Mouse (Mus musculus): Measurements from ENCODE around the gene Tsc22d1.

Gene Tsc22d1

DNA sequence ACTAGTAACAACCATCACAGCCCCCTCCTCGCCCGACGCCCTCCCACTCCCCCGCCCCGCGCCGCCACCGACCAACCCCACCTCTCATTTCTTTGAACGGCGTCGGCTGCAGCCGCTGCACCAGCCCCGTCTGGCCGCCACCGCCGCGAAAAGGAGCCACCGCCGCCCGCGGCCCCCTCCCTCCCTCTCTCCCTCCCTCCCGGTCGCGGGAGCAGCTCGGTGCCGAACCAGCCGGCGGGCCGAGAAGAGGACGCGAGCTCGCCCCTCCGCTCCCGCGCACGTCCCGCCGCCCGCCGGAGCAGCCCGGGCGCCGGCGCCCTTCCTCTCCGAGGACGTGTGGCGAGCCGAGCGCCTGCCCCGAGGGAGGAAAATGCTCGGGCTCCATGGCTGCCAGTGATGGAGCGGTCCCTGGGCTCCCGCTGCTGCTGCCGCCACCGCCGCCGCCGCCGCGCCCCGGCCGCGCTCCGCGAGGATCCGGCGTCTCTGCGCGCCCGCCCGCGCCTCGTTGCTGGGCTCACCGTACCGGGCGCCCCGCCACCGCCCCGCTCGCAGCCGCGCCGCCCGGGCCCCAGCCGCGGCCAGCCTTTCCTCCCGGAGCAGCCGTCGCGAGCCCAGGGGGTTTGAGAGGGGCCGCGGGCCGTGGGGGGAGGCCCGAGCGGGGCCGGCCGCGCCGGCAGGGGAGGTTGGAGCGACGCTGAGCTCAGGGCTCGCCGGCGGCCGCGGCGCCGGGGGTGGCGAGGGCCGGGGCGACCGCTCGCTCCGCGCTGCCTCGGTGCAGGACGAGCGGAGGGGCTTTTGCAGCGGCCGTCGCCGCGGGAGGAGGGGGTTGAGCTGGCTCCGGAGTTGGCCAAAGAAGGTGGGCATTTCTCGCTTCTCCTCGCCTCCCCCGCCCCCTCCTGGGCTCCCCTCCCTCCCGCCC is at the start of gene Tsc22d1:
TSS of gene Tsc22d1 (plus strand) at position 100 of the 919 bp plus-strand sequence.
- no peak for DNase-seq (ENCODE audit: low spot score)

DNA sequence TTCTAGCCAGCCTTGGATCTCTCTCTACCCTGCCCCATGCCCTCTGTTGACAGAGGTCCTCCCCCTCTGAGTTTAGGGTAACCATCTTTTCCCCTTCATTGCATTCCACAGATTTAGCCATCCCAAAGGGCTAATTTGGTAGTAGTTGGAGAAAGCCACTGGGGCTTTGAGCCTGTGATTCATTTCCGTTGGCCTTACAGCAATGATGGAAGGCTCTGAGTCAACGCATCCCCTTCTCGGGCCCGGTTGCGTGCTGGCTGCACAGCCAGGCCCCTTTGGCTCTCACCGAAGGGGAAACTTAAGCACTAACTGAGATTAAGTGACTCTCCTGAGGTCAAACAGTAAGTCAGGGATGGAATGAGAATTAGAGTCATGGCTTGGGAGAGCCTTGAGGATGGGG is 41.1 kb upstream of the Tsc22d1 start:
- DNase-seq (ENCODE audit: low spot score), result no peak

DNA sequence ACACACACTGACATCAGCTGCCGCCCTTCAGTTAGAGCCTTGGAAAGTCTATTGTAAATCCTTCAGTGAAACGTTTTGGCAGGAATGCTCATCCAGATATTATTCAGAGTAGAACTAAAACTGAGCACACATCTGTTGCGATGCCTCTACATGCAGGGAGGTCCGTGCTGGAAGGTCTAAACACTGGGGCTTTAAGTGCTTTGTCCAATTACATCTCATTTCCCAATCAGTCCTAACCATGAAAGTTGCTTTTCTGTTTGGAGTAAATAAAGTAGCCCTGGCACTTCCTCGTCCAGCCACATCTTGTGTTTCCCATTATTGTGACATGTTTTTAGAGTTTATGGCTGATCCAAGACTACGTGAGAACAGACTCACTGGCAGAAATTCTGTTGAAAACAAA is 40.2 kb upstream of the Tsc22d1 start:
- DNase-seq (ENCODE audit: low spot score), result no peak

DNA sequence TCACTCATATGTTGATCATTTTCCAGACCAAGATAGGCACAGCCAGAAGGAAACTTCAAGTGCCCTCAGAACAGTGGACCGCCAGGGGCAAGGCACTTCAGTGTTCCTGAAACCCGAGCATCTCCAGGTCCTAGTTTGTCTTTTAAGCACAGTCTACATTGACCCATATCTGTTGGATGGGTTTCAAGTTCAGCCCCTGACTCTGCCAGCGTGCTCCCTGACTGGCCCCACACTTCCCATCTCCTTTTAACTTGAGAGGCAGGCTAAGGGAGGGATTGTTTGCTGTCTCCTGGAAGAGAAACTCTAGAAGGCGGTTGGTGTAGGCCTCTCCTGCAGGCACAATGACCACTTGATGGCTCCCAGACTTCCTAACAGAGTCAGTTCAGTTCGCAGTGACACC is 38.2 kb upstream of the Tsc22d1 start:
- no peak for DNase-seq (ENCODE audit: low spot score)

DNA sequence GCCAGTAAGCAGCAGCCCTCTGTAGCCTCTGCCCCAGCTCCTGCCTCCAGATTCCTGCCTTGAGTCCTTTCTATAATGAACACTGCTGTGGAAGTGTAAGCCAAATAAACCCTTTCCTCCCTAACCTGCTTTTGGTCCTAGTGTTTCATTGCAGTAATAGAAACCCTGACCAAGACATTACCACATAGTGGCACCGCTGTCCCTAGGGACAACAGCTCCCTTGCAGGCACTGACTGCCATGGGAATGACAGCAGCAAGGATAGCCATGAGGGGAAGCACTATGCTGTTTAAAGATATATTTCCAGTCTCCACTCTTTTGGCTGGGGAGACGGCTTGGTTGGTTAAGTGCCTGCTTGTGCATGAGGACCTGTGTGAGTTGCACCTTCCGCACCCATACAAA is 35.4 kb upstream of the Tsc22d1 start:
- no peak for DNase-seq (ENCODE audit: low spot score)

DNA sequence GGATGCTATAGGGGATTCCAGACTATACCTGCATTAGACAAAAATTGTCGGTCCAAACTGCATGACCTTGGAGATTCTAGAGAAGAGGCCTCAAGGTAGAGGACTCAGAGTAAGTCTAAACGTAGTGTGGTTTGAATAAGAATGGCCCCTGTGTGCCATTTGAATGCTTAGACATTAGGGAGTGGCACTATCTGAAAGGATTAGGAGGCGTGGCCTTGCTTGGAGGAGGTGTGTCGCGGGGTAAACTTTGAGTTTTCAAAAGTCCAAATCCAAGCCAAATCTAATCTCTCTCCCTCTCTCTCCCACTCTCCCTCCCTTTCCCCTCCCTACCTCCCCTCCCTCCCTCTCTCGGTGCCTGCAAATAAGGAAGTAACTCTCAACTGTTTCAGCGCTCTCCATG is 26.7 kb upstream of the Tsc22d1 start:
- no peak for DNase-seq (ENCODE audit: low spot score)

DNA sequence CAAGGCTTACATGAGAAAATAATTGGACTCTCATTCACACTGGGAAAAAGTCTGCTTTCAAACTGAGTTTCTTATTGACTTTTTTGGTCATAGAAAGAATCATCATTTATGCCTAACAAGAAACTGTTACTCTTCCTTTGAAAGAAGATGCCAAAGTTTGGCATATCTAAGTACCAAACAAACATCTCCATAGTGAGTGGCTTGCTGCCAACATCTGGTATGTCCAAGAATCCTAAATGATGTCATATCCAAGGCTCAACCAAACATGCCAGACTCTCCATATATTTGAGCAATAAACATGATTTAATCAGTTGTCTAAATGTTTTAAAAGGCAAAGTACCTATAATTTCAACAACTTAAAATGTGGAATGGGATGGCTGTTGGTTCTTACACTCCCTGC is 16.5 kb upstream of the Tsc22d1 start:
- no peak for DNase-seq (ENCODE audit: low spot score)

DNA sequence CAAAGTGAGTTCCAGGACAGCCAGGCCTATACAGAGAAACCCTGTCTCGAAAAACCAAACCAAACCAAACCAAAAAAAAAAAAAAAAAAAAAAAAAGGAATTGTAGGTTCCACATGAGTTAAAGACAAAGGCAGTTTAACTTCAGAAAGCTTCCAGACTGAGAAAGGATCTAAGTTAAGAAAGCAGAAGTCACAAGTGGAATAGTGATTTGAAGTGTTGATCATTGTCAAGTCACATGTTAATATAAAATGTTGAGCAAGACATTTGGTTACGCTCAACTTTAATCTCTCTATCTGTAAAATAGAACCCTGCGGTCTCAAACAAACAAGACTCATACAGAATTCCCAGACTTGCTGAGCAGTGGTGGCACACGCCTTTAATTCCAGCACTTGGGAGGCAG is 12.2 kb upstream of the Tsc22d1 start:
- DNase-seq (ENCODE audit: low spot score), result no peak

DNA sequence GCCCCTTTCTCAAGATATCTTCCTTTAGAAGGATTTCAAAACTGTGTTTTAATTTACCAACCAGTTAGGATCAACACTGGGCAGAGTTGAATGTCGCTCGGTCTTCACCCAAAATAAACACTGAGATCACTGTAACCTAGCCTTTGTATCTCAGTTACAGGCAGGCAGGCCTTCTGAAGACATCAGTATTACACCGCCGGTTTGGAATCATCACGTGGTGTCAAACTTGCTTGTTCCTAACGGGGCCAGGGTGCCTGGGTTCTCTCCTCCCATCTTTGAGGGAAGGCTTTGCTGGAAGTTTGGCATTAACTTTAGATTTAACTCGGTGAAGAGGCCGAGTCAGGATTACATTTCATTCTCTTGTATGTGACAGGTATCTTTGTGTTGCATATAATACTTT is 5.7 kb upstream of the Tsc22d1 start:
- no peak for DNase-seq (ENCODE audit: low spot score)

DNA sequence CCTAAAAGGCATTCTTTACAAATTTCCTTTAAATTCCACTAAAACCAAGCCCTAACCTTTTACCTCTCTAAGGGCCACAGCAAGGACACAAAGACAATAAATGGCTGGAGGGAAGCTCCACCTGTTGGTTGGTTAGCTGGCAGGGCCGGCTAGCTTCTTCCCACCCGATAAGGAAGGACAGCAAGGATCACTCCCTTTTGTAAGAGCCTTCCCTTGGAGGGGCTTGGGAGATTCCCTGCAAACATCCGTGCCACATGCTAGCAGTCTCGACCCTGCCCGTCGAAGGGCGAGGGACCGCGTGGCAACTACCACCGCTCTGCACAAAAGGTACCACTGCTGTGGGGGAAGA is 1.0 kb upstream of the Tsc22d1 start:
- no peak for DNase-seq (ENCODE audit: low spot score)

DNA sequence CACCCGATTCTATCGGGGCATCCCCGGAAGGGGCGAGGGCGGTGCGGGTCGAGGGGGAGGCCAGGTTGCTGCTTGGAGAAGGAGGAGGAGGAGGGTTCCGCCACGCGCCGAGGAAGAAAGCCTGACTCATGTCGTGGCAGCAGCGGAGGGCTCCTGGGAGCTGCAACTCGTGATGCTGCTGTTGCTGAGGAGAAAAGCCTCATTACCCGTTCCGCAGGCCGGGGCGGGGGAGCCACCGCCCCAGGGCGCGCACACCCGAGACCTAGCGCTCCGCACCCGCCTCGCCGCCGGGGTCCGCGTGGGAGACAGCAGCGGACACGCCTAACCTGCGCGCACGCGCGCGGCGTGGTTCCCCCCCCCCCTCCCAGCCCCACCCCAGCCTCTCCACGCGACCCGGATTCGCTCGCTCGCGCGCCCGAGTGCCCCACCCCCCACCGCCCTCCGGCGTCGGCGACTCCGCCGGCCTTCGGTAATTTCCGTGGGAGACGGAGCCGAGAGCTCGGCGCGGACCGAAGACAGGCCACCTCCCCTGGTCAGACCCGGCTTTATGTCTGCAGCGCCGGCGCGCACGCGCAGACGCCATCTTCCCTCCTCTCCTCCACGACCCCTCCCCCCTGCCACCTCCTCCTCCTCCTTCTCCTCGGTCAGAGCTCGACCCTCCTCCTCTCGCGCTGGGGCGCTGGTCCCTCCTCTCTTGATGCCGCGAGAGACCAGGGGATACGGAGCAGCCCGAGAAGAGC is 469 bp upstream of the Tsc22d1 start:
- DNase-seq (ENCODE audit: low spot score), result peak; percentile 89

DNA sequence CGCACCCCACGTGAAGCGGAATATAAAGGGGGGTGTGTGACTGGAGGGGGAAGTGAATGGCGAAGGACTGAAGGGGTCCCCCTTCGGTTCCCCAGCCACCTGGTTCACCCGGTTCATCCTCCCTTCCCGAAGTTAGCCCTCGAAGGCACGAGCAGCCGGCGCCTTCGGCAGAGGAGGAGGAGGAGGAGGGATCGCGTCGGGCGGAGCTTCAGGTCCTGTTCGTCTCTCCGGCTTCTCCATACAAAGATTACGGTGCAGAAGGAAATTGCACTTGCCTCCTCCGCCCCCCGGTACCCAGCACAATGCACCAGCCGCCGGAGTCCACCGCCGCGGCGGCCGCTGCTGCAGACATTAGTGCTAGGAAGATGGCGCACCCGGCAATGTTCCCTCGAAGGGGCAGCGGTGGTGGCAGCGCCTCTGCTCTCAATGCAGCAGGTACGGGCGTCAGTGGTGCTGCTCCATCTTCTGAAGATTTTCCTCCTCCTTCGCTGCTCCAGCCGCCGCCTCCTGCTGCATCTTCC is 1.1 kb downstream of the Tsc22d1 start:
- DNase-seq (ENCODE audit: low spot score), result no peak

DNA sequence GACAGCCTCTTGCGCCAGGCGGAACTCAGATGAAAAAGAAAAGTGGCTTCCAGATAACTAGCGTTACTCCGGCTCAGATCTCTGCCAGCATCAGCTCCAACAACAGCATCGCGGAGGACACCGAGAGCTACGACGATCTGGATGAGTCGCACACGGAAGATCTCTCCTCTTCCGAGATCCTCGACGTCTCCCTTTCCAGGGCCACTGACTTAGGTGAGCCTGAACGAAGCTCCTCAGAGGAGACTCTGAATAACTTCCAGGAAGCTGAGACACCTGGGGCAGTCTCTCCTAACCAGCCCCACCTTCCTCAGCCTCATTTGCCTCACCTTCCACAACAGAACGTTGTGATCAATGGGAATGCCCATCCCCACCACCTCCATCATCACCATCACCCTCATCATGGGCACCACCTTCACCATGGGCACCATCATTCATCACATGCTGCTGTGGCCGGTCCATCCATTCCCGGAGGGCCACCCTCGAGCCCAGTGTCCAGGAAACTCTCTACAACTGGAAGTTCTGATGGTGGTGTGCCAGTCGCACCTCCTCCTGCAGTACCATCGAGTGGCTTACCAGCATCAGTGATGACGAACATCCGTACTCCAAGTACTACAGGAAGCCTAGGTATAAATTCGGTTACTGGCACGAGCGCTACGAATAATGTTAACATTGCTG is 1.7 kb downstream of the Tsc22d1 start:
- no peak for DNase-seq (ENCODE audit: low spot score)

DNA sequence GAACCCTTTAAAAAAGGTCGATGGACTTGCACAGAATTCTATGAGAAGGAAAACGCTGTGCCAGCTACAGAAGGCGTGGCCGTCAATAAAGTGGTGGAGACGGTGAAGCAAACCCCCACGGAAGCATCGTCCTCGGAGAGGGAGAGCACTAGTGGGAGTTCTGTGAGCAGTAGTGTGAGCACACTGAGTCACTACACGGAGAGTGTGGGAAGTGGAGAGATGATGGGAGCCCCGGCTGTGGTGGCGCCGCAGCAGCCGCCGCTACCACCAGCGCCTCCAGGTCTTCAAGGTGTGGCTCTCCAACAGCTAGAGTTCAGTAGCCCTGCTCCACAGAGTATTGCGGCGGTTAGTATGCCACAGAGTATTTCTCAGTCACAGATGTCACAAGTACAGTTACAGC is 2.6 kb downstream of the Tsc22d1 start:
- no peak for DNase-seq (ENCODE audit: low spot score)

DNA sequence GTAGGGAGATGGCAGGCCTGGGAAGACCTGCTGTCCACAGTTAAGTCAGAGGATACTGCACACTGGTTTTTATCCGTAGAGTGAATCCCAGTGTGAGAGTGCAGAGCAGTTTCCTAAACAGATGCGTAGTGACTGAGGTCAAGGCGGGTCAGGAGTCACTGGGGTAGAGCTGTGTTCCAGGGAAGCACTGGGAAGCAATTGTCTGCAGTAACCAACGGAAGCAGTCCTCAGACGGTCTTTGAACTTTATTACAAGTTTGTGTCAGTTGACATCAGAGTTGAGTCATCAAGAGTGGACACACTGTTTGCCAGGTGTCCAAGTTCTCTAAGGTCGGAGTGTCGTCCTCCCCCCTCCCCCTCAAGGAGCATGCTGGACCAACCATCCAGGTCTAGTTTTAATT is 6.0 kb downstream of the Tsc22d1 start:
- DNase-seq (ENCODE audit: low spot score), result no peak

DNA sequence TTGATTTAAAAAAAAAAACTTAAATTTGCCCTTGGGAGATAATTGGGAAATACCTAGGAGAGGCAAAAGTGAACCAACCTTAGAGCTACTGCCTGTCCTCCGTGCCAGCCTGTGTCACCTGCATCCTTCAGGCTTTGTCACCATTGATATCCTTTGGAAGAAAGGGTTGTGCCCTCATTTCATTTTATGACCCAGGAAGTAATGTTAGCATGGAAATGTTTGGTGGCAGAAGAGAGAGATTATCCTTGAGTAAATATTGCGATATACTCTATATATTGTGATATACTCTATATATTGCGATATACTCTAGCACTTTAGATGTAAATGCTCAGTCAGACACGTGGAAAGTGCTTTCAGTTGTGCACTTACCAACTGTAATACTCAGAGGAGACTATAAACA is 6.4 kb downstream of the Tsc22d1 start:
- no peak for DNase-seq (ENCODE audit: low spot score)

DNA sequence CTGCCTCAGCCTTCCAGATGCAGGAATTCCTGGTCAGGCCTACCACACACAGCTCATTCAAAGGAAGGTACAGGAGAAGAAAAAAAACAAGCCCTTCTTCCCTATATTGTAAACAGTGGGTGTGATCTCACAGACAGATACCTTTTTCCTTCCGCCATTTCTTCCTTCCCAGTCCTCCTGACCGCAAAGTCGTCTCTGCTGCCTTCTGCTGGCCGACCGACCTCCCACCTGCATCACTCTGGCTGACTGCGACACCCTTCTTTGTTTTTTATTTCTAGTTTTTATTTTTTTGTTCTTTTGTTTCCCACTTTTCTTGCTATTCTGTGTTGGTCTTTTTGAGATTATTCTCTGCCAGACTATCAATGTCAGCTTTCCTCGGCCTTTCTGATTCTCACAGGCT is 10.7 kb downstream of the Tsc22d1 start:
- DNase-seq (ENCODE audit: low spot score), result no peak

DNA sequence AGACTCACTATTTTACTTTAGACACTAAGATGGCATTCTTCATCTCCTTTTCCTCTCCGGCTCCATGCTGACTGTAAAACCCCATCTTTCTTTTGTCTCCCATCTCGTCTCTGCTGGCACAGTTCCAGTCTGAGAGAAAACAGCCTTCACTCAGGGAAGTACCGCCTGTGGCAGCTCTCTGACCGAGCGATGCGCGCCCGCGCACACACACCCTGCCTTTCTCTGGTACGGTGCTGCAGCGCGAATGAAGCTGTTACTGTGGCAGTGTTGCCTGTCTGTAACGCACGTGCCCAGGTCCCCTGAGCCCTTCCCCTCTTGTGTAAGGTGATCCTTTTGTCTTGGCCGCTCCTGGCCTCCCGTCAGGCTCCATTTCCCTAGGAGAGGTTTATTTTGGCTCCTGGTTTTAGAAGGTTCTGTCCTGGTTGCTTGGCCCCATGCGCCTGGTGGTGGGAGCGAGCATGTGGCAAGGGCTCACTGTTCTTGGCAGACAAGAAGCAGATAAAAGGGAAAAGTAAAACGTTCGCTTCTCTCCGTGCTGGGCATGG is 11.3 kb downstream of the Tsc22d1 start:
- DNase-seq (ENCODE audit: low spot score), result no peak

DNA sequence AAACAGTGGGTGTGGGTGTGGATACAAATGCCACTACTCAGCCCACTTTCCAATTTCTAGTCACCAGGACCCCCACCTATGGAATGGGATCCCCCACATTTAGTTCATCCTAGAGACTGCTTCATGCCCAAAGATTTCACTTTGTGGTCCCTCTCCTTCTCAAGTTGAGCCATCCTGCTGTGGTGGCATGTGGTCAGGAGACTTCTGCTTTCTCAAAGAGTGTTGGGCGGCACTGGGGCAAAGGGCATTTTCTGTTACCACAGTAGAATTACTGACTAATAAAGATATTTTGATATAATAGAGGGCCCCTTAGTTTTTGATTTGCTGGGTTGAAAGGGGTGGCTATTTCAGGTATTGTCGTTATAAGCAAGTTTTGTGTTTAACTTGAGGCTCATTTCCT is 14.1 kb downstream of the Tsc22d1 start:
- DNase-seq (ENCODE audit: low spot score), result no peak

DNA sequence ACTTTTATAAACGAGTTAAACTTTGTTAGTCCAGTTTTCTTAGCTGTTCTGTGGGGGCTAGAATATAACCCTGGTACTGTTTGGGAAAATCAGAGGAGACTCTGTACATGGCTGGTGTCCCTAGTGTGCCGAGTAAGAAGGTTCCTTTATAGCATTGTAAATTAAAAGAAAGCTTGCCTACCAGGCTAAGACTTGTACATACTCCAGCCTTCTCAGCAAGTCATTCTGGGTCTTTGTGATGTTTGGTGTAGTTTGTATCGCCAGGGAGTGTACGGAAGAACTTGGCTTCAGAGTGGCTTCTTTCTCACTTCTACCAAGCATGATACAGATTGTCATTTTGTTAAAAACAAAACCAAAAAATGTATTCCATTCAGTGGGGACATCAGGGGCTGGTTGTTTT is 17.2 kb downstream of the Tsc22d1 start:
- no peak for DNase-seq (ENCODE audit: low spot score)

DNA sequence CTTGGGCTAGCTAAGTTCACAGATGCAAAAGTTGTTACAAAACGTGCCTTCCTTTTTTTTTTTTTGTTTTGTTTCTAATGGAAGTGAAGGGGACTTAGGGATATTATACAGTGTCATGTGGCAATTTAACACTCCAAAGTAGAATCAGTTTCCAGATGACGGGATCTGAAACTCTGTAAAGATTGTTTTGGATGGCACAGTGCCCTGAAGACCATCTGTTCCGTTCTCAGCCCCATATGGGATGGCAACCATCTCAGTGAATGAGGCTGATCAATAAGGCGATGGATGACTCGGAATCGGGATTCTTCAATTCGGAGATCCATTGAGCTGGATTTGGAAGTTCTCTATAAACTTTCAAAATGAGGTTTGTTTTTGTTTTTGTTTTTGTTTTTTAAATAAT is 17.6 kb downstream of the Tsc22d1 start:
- DNase-seq (ENCODE audit: low spot score), result no peak

DNA sequence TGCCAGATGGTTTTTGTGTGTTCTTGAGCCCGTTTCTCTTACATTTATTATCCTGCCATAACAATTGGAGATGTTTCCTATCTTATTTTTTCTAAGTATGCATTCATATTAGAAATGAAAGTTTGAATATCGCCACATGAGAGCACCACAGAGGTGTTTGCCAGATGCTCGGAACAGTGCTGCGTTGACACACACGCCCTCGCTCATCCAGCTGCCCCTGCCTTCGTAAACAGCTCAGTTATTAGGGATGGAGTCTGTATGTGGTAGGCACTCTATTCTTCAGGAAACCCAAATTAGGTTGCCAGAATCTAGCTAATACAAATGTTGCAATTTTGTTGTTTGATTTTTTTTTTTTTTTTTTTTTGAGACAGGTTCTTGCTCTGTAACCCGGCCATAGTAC is 18.1 kb downstream of the Tsc22d1 start:
- no peak for DNase-seq (ENCODE audit: low spot score)

DNA sequence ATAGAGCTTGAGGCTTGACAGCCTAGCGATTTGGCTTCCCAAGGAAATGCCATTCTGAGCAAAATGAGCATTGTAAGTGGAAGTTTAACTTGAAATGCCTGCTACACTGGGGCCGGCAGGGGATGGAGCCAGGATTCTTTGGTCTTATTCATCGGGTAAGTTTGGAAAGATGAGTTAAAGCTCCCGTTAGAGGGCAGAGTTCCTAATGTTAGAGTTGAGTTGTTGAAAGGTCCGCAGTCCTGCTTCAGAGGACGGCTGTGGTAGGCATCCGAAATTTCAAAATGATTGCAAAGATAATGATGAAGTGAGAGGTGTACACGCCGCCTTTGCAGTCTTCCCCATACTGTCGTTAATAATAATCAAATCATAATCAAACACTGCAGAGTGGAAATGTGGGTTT is 27.4 kb downstream of the Tsc22d1 start:
- DNase-seq (ENCODE audit: low spot score), result no peak
